Mouse (Mus musculus) CD4-positive, CD25-positive, alpha-beta regulatory T cell, adult 4 months (primary cell): Measurements from ENCODE around the gene Crtc1. TPM values are rescaled to one million over a fixed set of nuclear protein-coding genes. Genes with fewer than 3 reads are reported as not detected.

Source experiments
- ATAC-seq: one replicate; pipeline ENCODE4 v1.8.0; 2017
- polyA plus RNA-seq, 2 experiments: library from polyadenylated mRNA; unstranded; fragments of 100-300 nt; shearing (Covaris generic); gene quantifications; one replicate each; pipeline ENCODE4 v1.2.1; 2017

Gene Crtc1
- polyA plus RNA-seq, 2 experiments from 2014 or later: 7.6 to 9.3 TPM

DNA sequence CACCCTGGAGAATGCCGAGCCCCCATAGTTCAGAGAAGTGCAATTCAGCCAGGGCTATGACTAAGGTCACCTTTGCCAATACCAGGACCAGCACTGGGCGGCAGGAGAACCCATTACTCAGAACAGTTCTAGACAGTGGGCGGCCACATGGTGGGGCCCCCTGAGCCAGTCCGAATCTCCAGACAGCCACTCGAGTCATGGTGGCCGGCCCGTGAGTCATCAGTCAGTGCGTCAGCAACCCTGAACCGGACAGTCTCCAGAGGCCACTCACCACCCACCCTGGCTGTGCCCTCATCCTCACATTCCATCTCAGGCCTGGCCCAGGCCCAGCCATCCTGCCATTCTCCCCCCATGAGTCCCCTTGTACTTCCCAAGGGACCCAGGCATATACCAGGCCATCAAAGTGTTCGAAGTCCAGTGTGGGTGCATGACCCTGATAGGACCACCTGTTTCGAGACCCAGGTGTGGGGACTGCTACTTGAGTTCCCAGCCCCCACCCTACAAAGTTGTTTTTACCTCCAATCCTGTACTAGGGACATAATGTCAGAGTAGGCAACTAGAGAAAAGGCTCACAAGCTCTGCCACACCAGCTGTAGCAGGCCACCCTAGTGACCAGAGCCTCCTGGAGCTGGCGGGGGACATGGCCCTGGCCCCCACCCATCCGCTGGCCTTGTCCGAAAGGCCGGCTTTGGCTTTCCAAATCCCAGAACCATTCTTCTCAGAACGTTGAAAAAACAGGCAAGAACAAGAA, 22.6 kb upstream of the Crtc1 start:
- ATAC-seq: no peak

DNA sequence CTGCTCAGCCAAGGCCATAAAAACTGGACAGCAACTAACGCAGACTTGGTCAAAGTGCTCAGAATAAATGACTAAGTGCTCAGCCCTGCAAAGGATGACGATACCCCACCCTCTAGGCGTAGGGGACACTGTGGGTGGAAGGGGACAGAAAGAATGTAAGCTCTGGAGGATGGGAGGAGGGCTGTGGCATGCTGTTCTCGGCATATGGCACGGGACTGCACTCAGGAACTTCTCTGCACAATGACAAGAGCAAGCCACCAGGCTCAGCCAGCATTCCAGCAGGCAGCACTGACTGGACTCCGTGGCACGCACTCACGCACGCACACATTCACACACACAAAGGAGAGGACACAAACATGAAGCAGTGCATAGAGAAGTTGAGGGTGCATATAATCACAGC, 21.2 kb upstream of the Crtc1 start:
- ATAC-seq: no peak

DNA sequence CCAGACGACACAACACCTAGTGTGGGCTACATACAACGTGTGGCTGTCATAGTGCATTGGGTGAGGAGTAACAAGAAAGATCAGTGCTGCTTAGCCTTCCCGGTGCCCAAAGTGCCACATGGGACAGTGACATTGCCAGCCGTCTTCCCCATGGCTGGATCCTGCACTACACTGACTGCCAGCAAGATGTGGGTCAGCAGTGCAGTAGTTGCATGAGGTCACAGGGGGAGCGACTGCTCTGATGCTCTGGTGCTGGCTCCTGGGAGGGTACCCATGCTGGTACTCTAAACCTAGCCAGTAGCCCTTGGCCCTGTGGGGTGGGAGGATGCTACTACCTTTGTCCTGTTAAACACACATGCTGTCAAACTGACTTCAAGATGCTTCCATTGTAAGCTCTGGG, 20.8 kb upstream of the Crtc1 start:
- no peak for ATAC-seq

DNA sequence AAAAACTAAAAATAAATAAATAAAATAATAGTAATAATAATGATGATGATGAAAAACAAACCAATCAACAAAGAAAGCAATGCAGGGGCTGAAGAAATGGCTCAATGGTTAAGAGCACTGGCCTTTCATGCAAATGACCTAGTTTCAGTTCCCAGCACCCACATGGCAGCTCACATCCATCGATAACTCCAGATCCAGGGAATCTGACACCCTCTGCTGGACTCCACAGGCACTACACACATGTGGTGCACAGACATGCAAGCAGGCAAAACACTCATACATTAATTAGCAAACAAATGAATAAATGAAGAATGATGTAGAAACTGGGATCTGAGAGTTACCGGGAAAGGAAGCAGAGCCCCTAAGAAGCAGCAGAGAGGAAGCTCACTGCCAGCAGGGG, 20.3 kb upstream of the Crtc1 start:
- ATAC-seq: no peak

DNA sequence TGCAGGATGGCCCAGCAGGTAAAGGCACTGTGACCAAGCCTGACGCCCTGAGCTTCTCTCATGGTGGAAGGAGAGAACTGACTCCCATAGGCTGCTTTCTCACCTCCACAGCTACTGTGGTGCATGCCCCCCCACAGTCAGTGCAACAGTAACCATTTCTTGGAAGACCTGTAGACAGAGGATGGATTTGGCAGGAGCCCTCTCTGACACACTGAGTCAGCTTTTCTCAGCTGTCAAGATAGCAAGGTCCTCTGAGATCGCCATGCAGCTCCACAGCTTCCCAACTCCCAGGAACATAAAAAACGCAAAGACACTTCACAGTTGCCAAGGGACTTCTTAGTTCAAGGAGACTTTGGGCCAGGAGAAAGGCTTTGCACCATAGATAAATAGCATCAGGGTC, 19.1 kb upstream of the Crtc1 start:
- ATAC-seq: no peak

DNA sequence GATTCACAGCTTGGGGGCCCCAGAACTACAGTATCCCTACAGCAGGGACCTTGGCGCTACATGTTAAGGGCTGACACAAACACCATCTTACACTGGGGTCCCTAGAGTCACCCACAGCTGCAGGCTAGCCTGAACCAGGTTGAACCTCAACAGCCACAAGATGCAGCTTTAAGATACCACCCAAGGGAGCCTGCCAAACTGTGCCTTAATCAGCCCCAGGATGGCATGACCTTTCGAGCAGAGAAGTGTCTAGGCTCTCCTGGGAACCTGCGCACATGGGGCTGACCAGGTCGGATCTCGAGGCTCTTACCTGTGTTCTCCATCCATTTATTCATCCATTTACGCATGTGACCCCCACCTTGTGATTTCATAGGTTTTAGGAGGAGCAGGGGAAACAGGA, 18.5 kb upstream of the Crtc1 start:
- no peak for ATAC-seq

DNA sequence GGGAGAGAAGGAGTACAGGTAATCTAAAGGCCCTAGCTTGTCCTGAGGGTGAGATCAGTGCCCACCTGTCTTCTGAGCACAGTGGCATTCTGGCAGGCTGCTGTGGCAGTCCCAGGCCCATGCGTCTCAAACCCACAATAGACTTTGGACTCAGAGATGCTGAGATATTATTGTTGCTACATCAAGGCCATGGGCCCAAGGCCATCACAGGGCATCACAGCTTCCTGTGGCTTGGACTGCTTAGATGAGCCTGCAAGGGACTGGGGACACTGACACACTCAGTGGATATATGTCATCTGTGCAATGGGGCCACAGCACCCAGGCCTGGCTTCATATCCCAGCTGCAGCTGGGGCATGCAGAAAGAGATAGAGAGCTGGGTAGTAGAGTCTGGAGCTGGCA, 17.6 kb upstream of the Crtc1 start:
- no peak for ATAC-seq

DNA sequence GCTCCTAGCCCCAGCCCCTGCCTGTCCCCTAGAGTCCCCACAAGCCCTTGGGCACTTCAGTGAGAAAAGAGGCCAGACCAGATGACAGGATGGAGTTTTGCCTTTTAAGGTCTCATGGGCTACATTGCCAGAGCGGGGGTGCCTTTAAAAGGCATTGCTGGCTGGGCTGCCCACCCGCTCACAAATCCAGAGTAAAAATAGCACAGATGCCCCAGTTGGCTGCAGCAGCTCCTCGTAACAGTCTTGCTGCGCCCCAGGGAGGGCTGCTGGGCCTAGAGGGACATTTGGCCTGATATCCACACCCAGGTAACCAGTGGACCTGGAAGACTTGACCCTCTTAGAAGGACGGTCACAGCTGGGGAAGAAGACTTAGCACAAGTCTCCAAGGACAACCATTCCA, 14.5 kb upstream of the Crtc1 start:
- ATAC-seq: no peak

DNA sequence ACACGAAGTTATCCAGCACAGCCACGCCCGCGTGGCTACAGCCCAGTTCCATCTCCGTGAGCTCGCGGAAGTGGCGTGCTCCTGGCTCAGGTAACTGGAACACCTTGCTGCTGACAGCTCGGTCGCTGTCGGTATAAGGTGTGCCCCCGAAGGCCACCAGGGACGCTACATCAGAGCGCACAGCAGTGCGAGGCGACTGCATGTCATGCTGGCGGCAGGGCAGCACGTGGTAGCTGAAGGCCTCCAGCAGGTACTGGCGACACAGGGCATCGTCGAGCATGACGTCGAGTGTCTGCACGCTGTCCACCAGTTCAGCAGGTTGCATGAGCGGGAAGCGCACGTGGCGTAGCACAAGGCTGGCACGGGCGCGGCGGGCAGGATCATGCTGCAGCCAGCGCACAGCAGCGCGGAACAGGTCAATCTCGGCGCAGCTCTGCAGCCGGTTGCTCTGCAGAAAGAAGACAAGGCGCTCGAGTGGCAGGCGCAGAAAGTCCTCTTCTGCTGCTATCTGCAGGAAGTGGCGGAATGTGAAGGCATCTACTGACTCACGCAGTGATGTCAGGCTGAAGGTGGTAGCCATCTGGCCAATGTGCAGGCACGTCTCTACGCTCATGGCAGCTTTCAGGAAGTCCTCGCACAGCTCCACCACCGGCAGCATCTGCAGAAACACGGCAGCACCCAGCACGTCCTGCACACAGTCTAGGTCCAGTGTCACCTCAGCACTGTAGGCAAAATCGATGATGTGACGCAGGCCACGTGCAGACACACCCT, 13.0 kb upstream of the Crtc1 start:
- ATAC-seq: no peak

DNA sequence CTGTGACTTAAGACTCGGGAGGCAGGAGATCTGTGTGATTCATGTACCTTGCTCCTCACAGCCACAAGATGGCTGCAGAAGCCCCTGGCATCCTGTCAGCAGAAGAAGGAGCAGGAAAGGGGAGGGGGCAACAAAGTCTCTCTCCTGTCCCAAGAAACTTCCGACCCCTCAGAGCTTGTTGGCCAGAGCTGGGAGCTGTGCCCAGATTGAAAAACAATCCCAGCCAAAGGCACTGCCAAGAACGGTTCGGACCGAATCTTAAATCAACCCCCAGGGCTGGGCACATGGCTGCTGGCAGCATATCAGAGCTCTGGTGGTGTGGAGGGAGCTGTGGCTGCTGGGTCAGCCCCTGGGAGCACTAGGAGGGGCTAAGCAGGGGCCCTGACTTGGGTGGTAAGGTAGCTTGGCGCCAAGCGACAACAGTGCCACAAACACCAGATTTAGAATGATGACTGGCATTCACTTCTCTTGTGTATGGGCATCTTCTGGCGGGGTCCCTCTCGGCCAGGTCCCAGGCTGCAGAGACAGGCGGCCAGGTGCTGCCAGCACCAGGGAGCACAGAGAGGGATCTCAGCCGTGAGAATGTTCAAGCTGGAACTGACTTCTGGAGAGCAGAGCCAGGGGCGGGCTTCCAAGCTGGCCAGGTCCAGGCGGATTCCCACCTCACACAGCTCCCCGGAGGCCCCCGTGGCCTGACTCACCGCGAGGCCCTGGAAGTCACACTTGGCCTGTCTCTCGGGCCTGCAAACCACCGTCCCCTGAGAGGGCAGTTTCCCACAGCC, 8.5 kb upstream of the Crtc1 start:
- ATAC-seq: no peak

DNA sequence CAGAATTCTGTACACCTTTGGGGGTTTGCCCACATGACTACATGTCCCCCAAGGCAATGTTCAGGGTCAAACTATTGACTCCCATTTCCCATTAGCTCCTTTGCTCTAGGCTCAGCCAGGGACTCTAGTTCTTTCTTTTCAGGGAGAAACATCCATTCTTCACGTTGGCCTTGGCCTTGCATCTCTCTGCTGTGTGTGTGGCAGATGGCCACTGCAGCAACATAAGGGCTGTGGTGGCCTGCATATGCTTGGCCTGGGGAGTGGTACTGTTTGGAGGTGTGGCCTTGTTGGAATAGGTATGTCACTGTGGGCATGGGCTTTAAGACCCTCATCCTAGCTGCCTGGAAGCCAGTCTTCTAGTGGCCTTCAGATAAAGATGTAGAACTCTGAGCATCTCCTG, 6.6 kb upstream of the Crtc1 start:
- no peak for ATAC-seq

DNA sequence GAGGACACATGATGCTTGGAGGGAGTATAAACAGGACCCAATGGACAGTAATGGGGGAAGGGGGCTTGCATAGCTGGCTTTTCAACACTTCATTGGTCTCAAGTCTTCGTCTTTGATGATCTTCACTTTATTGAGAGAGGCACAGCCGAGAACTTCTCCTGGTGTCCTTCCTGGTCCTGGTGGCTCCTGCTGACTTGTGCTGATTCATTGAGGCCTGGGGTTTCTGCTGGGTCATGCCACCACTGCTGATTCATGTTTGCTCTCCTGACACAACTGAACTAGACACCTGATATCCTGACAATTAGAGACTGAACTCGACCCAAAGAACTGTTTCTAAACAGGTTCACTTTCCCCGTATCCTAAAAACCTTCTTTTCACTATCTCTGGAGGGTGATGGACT, 3.9 kb upstream of the Crtc1 start:
- no peak for ATAC-seq

DNA sequence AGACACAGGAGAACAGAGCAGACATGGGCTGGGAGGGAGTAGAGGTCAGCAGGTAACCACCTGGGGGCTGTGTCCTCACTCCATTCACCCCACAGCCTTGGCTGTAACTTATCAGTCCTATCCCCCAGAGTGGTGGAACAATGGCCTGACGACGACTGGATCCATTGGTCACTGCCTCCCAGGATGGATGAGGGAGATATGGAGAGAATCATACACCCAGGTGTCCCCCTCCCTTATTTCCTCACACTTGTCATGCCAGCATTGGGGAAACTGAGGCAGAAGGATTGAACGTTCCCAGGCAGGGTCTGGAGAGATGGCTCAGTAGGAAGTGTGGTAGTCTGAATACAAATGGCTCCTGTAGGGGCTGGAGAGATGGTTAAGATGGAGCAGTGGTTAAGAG, 2.2 kb upstream of the Crtc1 start:
- ATAC-seq: no peak

DNA sequence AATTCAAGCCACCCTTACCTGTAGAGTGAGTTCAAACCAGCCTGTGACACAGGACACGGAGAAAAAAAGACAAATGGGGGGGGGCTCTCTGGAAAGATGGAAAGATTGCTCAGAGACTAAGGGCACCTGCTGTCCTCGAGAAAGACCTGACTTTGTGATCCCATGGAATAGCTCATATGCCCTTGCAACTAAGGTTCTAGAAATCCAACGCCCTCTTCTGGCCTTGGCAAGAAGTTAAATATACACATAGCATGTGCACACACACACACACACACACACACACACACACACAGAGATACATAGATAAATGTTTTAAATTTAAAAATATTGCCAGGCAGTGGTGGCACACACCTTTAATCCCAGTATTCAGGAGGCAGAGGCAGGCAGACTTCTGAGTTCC, 867 bp upstream of the Crtc1 start:
- ATAC-seq: no peak

DNA sequence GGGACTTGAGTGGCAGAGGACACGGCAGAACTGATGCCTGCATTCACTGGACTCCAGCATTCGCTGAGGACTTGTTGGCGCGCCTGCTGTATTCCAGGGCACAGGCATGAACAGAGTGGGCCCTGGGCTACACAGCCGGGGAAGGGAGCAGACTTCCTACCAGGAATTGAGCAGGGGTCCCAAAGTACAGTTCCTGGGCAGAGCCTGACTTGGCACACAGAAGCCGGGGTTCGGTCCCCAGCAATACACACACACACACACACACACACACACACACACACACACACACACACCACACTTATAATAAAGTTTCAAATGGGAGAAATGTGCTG, 435 bp upstream of the Crtc1 start:
- peak; percentile 38 for ATAC-seq

DNA sequence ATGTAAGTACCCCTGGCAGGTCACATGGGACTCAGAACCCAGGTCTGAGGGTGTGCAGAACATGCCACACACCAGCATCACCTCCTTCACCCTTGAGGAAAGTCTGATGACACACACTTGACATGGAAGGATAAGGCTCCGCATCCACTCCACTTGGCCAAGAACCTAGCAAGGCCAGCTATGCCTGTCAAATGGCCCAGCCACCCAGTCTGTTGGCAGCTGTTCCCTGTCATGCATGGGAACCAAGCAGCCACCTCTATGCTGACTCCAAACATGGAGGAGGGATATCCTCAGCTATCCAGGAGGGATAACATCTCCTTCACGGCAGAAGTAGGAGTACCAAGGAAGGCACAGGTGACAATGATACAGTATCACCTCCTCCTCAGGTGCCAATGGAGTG, 956 bp downstream of the Crtc1 start:
- no peak for ATAC-seq

DNA sequence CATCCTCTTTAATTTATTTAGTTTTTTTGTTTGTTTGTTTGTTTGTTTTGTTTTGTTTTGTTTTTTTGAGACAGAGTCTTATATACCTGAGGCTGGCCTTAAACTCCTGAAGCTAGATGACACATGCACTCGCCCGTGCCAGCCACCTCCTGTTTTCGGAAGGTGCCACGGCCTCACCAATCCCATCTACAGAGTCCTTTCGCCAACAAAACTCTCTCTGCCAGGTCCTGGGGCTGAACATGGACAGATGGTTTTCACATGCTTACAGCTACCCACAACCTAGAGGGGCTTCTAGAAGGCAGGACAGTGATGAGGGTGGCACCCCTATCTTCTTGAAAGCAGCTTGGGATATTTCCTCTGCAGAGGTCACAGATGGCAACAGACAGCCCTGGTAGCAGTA, 4.2 kb downstream of the Crtc1 start:
- no peak for ATAC-seq

DNA sequence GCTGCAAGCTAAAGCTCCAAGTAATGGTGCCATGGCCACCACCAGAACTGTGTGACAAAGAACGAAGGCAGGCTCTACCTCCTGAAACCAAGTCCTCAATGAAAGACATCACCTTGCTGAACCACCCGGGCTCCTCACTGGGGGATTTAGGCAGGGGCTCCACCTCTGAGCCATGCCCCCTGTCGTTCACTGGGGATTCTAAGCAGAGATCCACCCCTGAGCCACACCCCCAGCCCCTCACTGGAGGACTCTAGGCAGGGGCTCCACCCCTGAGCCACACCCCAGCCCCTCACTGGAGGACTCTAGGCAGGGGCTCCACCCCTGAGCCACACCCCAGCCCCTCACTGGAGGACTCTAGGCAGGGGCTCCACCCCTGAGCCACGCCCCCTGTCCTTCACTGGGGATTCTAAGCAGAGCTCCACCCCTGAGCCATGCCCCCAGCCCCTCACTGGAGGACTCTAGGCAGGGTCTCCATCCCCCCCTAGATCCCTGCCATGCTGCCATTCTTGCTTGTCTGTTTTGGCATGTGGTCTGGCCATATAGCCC, 6.3 kb downstream of the Crtc1 start:
- ATAC-seq: no peak

DNA sequence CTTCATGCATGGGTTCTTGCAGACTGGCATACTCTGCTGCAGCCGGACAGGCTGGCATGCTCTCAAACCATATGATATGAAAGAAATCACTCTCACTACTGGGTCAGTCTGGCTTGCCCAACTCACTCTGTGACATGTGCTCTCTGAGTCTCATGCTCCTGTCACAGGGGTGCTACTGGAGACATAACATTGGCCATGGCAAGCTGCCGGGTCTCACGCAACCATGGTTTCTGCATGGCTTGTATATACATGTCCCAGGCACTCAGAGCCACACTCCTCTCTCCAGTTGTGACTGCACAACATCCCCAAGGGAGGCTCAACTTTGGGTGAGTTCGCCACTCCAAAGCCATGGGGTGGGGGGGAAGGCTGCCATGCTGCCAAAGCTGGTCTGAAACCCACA, 8.2 kb downstream of the Crtc1 start:
- no peak for ATAC-seq

DNA sequence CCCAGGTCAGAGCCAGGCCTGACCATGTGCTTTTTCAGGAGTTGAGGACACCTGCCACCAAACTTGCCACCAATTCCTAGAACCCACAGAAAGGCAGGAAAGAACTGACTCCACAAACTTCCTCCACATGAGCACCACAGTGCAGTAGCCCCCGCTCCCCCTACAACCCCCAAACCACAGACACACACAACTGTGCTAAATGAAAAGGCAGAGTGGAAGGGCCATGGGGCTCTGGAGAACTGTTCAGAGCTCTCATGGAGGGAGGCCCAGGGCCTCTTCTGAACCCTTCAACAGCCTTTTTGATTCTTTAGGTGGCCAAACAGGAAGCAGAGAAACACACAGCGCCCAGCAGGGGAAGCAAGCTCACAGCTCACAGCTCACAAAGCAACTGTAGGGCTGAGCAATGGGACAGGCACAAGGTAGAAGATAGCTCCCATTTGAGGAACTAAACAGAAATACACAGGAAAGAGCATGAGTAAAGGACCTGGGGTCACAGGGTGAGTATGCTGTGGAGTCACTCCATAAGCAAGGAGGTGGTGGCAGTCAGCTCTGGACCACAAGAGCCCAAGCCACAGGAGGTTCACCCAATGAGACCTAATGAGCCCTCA, 13.0 kb downstream of the Crtc1 start:
- no peak for ATAC-seq

DNA sequence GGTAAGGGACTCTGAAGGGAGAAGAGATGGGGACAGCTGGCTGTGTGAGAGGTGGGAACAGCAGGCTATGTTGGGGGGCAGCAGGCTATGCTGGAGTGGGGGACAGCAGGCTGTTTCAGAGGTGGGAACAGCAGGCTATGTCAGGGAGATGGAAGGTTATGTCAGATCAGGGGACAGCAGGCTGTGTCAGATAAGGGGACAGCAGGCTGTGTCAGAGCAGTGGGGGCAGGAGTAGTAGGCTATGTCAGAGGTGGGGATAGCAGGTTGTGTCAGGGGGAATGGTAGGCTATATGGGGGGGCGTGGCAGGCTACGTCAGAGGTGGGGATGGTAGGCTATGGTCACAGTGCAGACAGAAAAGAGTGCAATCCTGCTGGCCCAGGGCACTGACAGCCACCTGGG, 16.7 kb downstream of the Crtc1 start:
- no peak for ATAC-seq

DNA sequence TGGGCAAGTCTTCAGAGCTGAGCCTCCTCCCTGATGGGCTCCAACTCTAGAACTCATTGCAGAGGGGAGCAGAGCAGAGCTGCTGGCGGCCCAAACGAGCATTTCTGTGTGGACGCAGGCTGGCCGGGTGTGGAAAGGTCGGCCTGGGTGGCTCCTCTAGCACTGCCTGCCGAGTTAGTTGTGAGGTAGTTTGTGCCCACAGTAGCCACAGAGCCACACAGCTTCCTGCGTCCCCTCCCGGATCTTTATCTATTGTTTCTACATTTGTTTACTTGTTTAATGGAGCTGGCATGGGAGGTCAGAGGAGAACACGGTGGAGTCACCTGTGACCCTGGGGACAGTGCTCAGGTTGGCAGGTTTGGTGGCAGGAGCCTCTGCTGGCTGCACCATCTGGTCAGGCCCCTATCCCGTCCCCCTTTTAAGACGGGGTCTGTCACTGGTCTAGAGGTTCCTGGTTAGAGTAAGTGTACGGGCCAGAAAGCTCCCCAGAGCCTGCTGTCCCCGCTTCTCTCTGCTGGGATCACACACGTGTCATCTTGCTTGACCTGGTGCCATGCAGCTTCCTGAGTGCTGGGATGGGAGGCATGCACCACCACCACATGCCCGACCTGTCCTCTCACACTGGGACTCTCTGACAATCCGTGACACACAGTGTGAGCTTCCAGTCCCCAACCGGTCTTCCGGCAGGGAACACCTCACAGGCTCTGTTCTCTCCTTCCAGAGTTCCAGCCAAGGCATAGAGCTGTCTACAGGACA, 17.9 kb downstream of the Crtc1 start:
- no peak for ATAC-seq
